Mouse (Mus musculus): ENCODE measurements around the gene Auh. TPM values are rescaled to one million over a fixed set of nuclear protein-coding genes. Genes with fewer than 3 reads are reported as not detected.

Gene Auh
- polyA plus RNA-seq, 1 experiment from 2014 or later: 67.3 TPM

- Histone ChIP-seq H3K27me3 (no peaks in the 10 kb centered on the region), H3K4me1 (replicated peaks) (peaks cover 2% of the 10 kb centered on the region; the same call in 1 of the 2 replicates), H3K4me2 (no peak overlapping the region), H3K9me3 (no peaks in the 10 kb centered on the region), H3K4me3 (no peak overlapping the region), H3K27ac (replicated peaks) (no peak overlapping the region), H3K36me3 (no peaks in the 10 kb centered on the region), H3K9ac (no peak overlapping the region)
- 49% methylated on average over 4 of the region's 4 CpGs for WGBS
- no peak for ATAC-seq (ENCODE audit: low read depth)
Observed at GRCm38 (mm10) chr13:52800687-52801341, 128.7 kb downstream of the Auh start.

GRCm38 (mm10) chr13:52800091-52800490, 129.4 kb downstream of the Auh start:
- Histone ChIP-seq H3K9me3 (no peaks in the 10 kb centered on the region), H3K4me1 (replicated peaks) (no peaks in the 10 kb centered on the region; the same call in 1 of the 2 replicates), H3K27me3 (no peaks in the 10 kb centered on the region), H3K36me3 (no peaks in the 10 kb centered on the region), H3K4me2 (no peak overlapping the region), H3K4me3 (no peak overlapping the region), H3K27ac (replicated peaks) (no peak overlapping the region), H3K9ac (no peak overlapping the region)
- 76% methylated on average over 2 of the region's 2 CpGs for WGBS
- no peak for ATAC-seq (ENCODE audit: low read depth)

- Histone ChIP-seq H3K9ac (no peak overlapping the region), H3K4me2 (no peak overlapping the region), H3K4me3 (no peak overlapping the region), H3K9me3 (no peaks in the 10 kb centered on the region), H3K27me3 (no peaks in the 10 kb centered on the region), H3K27ac (replicated peaks) (no peak overlapping the region), H3K36me3 (no peaks in the 10 kb centered on the region), H3K4me1 (replicated peaks) (no peaks in the 10 kb centered on the region)
- ATAC-seq (ENCODE audit: low read depth): no peak
- 85% methylated on average over 4 of the region's 4 CpGs for WGBS
Observed at GRCm38 (mm10) chr13:52794232-52794631, 135.2 kb downstream of the Auh start.

GRCm38 (mm10) chr13:52793434-52793989, 136.0 kb downstream of the Auh start:
- ATAC-seq (ENCODE audit: low read depth): no peak
- no peaks in the 10 kb centered on the region for H3K4me1 ChIP-seq (replicated peaks)
- H3K4me2 ChIP-seq: no peak overlapping the region
- H3K9ac ChIP-seq: no peak overlapping the region
- H3K27ac ChIP-seq (replicated peaks): no peak overlapping the region
- H3K27me3 ChIP-seq: no peaks in the 10 kb centered on the region
- 93% methylated on average over 13 of the region's 13 CpGs for WGBS
- no peaks in the 10 kb centered on the region for H3K36me3 ChIP-seq
- H3K4me3 ChIP-seq: no peak overlapping the region
- no peaks in the 10 kb centered on the region for H3K9me3 ChIP-seq

- no peaks in the 10 kb centered on the region for H3K27me3 ChIP-seq
- no peak overlapping the region for H3K27ac ChIP-seq (replicated peaks)
- no peak overlapping the region for H3K4me2 ChIP-seq
- 91% methylated on average over 9 of the region's 9 CpGs for WGBS
- no peaks in the 10 kb centered on the region for H3K4me1 ChIP-seq (replicated peaks)
- no peaks in the 10 kb centered on the region for H3K9me3 ChIP-seq
- no peak overlapping the region for H3K9ac ChIP-seq
- no peaks in the 10 kb centered on the region for H3K36me3 ChIP-seq
- no peak for ATAC-seq (ENCODE audit: low read depth)
- H3K4me3 ChIP-seq: no peak overlapping the region
Observed at GRCm38 (mm10) chr13:52792242-52792844, 137.1 kb downstream of the Auh start.

GRCm38 (mm10) chr13:52790894-52791293, 138.6 kb downstream of the Auh start:
- Histone ChIP-seq H3K4me2 (no peak overlapping the region), H3K27ac (replicated peaks) (no peak overlapping the region), H3K27me3 (no peaks in the 10 kb centered on the region), H3K36me3 (no peaks in the 10 kb centered on the region), H3K4me3 (no peak overlapping the region), H3K9ac (no peak overlapping the region), H3K4me1 (replicated peaks) (no peaks in the 10 kb centered on the region), H3K9me3 (no peaks in the 10 kb centered on the region)
- no peak for ATAC-seq (ENCODE audit: low read depth)
- WGBS: 78% methylated on average over 5 of the region's 5 CpGs

Other genes starting within 250 kb of the Auh start
- gene Nfil3, start 51.4 kb upstream of the Auh start, polyA plus RNA-seq (2015; fragmentation: Nextera tagmentation; extraction: Ambion mirVana): 53.1 and 53.6 TPM in 2 replicates